Mouse (Mus musculus) neural tube, embryonic 15.5 days (tissue): ENCODE measurements at regions not wholly inside any gene's neighbourhood (a gene's known extent, or its start where the extent isn't known, plus 50 kb on each side); places are given as distances from the start of the nearest gene placed in this dataset.

Experiments
- ATAC-seq: fragments of 200-750 bp; cut with Nextera tagmentation; 2 replicates; pipeline ENCODE4 v1.8.0; 2017; ENCODE audit warnings: mild to moderate bottlenecking, moderate TSS enrichment, moderate library complexity; ENCODE audit not compliant: low FRiP score
- H3K27ac ChIP-seq: fragments of 300-500 bp; sonication (generic); replicated peaks from 2 replicates; pipeline ENCODE4 v1.5.1; 2015; ENCODE audit warnings: mild to moderate bottlenecking, inconsistent platforms
- H3K27me3 ChIP-seq: fragments of 300-500 bp; sonication (generic); replicated peaks from 2 replicates; pipeline ENCODE4 v1.6.1; 2015; ENCODE audit warnings: inconsistent platforms
- H3K36me3 ChIP-seq: fragments of 300-500 bp; sonication (generic); 2 replicates; pipeline ENCODE4 v1.6.1; 2015; ENCODE audit warnings: inconsistent platforms
- H3K4me1 ChIP-seq: fragments of 300-500 bp; sonication (generic); 2 replicates; pipeline ENCODE4 v1.6.1; 2015; ENCODE audit warnings: inconsistent platforms
- H3K4me2 ChIP-seq: fragments of 300-500 bp; sonication (generic); 2 replicates; pipeline ENCODE4 v1.6.1; 2015; ENCODE audit warnings: inconsistent platforms, mild to moderate bottlenecking, moderate library complexity
- H3K4me3 ChIP-seq: fragments of 300-500 bp; sonication (generic); replicated peaks from 2 replicates; pipeline ENCODE4 v1.5.1; 2015; ENCODE audit warnings: mild to moderate bottlenecking, inconsistent platforms
- H3K9ac ChIP-seq: fragments of 300-500 bp; sonication (generic); replicated peaks from 2 replicates; pipeline ENCODE4 v1.6.1; 2015; ENCODE audit warnings: mild to moderate bottlenecking, inconsistent platforms
- H3K9me3 ChIP-seq: fragments of 300-500 bp; sonication (generic); replicated peaks from 2 replicates; pipeline ENCODE4 v1.6.1; 2016; ENCODE audit warnings: inconsistent platforms
- WGBS: fragments of 180-500 bp; shearing (Covaris S2); methylation state at CpG from one replicate; pipeline ENCODE4 v1.1.7; 2015; ENCODE audit warnings: mixed read lengths; 5-methylcytosine and 5-hydroxymethylcytosine counted together

DNA sequence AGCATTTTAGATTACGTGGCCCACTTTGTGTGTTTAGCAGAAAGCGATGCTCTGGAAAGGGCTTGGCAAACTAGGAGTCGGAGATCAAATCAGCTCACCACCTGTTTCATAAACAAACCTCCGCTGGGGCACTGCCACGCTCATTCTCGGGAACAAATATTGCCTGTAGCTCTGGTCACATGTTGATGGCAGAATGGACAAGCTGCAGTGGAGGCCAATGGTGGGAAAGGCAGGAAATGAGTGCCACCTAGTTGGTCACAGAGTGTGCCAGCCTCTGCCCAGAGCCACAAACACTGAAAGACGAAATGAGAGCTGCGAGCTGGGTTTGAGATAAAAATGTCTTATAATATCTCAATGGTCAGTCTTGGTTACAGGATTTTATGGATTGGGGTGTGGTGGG, 259.2 kb upstream of the Csf3r start:
- WGBS: 80% methylated on average over 8 of the region's 8 CpGs

DNA sequence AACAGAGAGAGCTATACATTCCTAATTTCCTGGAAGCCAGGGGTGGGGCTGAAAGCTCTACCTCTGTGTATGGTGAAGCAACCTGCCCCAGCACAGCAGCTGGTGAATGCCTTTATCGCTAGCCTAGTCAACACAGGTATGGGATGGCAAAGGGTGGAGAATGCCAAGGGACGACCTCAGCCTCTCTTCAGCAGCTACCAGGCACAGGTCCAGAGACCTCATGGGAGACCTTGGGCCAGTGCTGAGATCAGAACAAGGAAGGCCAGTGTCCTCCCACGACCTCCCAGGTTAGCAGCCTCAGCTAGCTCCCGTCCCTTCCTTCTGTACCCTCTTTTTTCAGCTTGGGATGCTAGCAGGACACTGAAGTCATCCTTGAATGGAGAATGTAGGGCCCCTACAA, 247.2 kb upstream of the Csf3r start:
- no peak overlapping the region for H3K27ac ChIP-seq
- whole genome bisulfite sequencing: 85% methylated on average over 4 of the region's 4 CpGs
- no peaks in the 10 kb centered on the region for H3K9me3 ChIP-seq
- peaks cover 11% of the 10 kb centered on the region for H3K4me1 ChIP-seq
- no peaks in the 10 kb centered on the region for H3K36me3 ChIP-seq
- no peak overlapping the region for H3K4me2 ChIP-seq
- peaks cover 7% of the 10 kb centered on the region for H3K27me3 ChIP-seq
- no peak overlapping the region for H3K4me3 ChIP-seq
- no peak overlapping the region for H3K9ac ChIP-seq
- ATAC-seq: no peak

More for the DNA sequence above, 259.2 kb upstream of the Csf3r start:
- H3K27ac ChIP-seq: no peak overlapping the region
- H3K36me3 ChIP-seq: no peaks in the 10 kb centered on the region
- no peak overlapping the region for H3K9ac ChIP-seq
- no peaks in the 10 kb centered on the region for H3K27me3 ChIP-seq
- H3K4me1 ChIP-seq: no peaks in the 10 kb centered on the region
- H3K4me2 ChIP-seq: no peak overlapping the region
- no peak for ATAC-seq
- H3K4me3 ChIP-seq: no peak overlapping the region
- no peaks in the 10 kb centered on the region for H3K9me3 ChIP-seq

DNA sequence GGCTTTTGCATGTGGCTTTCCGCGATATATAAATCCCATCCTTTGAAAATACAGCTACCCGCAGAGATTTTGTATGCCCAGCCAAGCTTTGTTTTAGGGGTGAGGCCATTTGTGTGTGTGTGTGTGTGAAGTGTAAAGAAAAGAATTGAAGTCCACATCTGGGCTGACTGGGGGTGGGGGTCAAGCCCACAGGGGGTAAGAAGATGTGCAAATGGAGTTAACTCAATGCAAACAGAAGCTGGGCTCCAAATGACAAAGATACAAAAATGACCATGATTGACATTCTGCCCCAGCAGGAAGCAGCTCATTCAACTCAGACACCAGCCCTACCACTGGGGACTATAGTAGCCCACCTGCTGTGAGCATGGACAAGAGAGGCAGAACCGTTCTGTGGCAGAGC, 244.2 kb upstream of the Csf3r start:
- Histone ChIP-seq H3K9me3 (no peaks in the 10 kb centered on the region), H3K4me2 (no peak overlapping the region), H3K9ac (no peak overlapping the region), H3K4me1 (peaks cover 11% of the 10 kb centered on the region), H3K27me3 (peaks cover 7% of the 10 kb centered on the region), H3K27ac (no peak overlapping the region), H3K36me3 (no peaks in the 10 kb centered on the region), H3K4me3 (no peak overlapping the region)
- 35% methylated on average over 4 of the region's 4 CpGs for WGBS
- ATAC-seq: no peak

DNA sequence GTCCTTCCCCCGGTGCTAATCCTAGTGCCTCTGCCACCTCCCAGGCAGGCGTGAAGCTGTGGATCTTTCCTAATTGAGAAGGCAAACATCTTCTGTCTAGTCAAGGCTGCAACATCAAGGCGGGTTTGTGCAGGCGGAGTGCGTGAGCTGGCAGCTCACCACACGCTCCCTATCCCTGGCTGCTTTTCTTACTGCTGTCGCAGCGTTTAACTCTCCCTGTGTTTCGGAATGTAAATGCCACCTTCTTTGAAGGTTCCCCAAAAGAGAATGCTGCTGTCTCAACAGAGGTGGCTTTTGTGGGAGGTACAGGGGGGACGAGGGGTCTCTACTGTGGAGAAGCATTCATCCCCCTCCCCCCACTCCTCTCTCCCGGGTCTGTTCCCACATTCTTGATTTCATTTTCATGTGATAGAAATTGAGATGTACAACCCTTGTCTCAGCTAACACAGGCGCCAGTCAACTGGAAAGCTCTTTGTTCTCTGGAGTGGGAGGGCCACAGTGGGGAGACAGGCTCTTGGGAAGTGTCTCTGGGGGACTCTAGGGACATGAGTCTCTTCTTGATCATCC, 243.3 kb upstream of the Csf3r start:
- H3K27ac ChIP-seq: peak overlapping the region; percentile 62
- H3K4me3 ChIP-seq: no peak overlapping the region
- ATAC-seq: peak; percentile 47; the same call in 1 of the 2 replicates
- WGBS: 15% methylated on average over 12 of the region's 12 CpGs
- no peaks in the 10 kb centered on the region for H3K9me3 ChIP-seq
- peaks cover 7% of the 10 kb centered on the region for H3K27me3 ChIP-seq
- no peaks in the 10 kb centered on the region for H3K36me3 ChIP-seq
- H3K4me1 ChIP-seq: peaks cover 11% of the 10 kb centered on the region
- H3K4me2 ChIP-seq: no peak overlapping the region
- no peak overlapping the region for H3K9ac ChIP-seq

DNA sequence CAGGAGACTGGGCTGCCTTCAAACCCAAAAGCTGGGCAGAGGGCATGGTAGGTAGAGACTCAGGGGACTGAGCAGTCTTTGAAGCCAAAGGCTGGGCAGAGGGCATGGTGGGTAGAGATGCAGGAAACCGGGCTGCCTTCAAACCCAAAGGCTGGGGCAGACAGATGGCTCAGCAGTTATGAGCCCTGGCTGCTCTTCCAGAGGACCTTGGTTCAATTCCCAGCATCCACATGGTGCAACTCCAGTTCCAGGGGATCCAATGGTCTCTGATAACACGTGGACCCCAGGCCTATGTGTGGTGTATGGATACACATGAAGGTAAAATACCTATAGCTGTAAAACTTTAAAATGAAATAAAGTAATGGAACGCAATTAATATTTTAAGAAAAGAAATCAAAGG, 242.0 kb upstream of the Csf3r start:
- H3K36me3 ChIP-seq: no peaks in the 10 kb centered on the region
- H3K4me1 ChIP-seq: peaks cover 11% of the 10 kb centered on the region
- no peak overlapping the region for H3K4me3 ChIP-seq
- ATAC-seq: no peak
- no peak overlapping the region for H3K9ac ChIP-seq
- H3K9me3 ChIP-seq: no peaks in the 10 kb centered on the region
- H3K4me2 ChIP-seq: no peak overlapping the region
- WGBS: 83% methylated on average over 3 of the region's 3 CpGs
- peaks cover 7% of the 10 kb centered on the region for H3K27me3 ChIP-seq
- H3K27ac ChIP-seq: no peak overlapping the region

DNA sequence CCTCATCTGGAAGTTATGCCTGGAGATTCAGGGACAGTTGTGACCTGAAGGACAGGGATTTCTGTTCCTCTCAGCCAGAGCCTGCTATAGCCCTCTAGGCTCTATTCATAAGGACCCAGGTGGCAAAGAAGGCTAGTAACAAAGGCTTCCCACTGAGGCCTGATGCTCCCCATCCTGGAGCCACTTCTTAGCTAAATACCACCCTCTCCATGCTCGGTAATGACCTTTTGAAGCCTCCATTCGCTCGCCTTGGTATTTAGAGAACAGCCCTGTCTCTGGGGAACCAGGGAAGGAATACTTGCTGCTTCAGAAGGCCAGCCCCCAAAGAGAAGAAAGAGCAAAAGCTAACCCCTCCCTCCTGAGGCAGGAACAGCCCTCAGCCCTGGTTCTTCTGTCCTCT, 238.3 kb upstream of the Csf3r start:
- 10% methylated on average over 3 of the region's 3 CpGs for WGBS
- Histone ChIP-seq H3K9ac (no peak overlapping the region), H3K27me3 (no peaks in the 10 kb centered on the region; the same call in 1 of the 2 replicates), H3K4me1 (peaks cover 4% of the 10 kb centered on the region), H3K27ac (no peak overlapping the region), H3K4me3 (no peak overlapping the region), H3K9me3 (no peaks in the 10 kb centered on the region), H3K36me3 (no peaks in the 10 kb centered on the region), H3K4me2 (no peak overlapping the region)
- ATAC-seq: no peak

DNA sequence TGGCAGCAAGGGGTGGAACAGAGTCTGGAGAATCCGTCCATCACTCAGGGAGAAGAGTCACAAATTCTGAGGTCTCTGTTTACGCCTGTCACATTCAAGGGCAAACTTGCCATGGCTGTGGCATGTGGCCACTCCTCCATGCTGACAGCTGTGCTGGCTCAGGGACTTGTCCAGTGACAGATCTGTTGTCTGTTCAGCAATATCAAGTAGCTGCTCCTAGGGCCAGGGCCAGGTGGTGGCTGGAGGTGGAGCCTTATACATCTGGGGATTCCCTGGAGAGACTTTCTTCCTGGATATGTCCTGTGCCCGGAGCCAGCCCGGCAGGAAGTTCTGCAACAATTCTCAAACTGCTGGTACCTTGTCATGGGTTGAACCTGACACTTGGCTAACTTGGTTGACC, 229.7 kb upstream of the Csf3r start:
- H3K27me3 ChIP-seq: no peaks in the 10 kb centered on the region
- 87% methylated on average over 4 of the region's 4 CpGs for WGBS
- H3K27ac ChIP-seq: no peak overlapping the region
- H3K9me3 ChIP-seq: no peaks in the 10 kb centered on the region
- H3K36me3 ChIP-seq: no peaks in the 10 kb centered on the region
- no peak overlapping the region for H3K4me3 ChIP-seq
- ATAC-seq: no peak
- H3K4me1 ChIP-seq: no peaks in the 10 kb centered on the region
- H3K9ac ChIP-seq: no peak overlapping the region
- no peak overlapping the region for H3K4me2 ChIP-seq

DNA sequence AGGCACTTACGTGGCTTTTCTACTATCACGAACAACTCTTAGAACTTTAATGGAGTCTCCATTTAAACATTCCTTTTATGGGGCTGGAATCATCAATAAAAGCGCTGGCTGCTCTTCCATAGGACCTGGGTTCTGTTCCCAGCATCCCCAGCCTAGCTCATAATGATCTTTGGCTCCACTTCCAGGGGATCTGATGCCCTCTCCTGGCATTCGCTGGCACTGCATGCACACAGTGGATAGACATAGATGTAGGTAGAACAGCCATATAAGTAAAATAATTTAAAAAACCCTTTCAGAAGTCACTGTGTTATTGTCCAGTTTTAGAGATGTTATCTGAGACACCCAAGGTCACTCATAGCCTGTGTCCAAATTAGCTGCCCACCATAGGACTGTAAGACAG, 216.4 kb upstream of the Csf3r start:
- Histone ChIP-seq H3K4me1 (peaks cover 17% of the 10 kb centered on the region), H3K27ac (peak overlapping the region; percentile 18; the same call in 1 of the 2 replicates), H3K36me3 (no peaks in the 10 kb centered on the region), H3K27me3 (peaks cover 2% of the 10 kb centered on the region; the same call in 1 of the 2 replicates), H3K4me2 (no peak overlapping the region), H3K9me3 (no peaks in the 10 kb centered on the region), H3K4me3 (no peak overlapping the region), H3K9ac (no peak overlapping the region)
- 87% methylated on average over 4 of the region's 4 CpGs for WGBS
- no peak for ATAC-seq

DNA sequence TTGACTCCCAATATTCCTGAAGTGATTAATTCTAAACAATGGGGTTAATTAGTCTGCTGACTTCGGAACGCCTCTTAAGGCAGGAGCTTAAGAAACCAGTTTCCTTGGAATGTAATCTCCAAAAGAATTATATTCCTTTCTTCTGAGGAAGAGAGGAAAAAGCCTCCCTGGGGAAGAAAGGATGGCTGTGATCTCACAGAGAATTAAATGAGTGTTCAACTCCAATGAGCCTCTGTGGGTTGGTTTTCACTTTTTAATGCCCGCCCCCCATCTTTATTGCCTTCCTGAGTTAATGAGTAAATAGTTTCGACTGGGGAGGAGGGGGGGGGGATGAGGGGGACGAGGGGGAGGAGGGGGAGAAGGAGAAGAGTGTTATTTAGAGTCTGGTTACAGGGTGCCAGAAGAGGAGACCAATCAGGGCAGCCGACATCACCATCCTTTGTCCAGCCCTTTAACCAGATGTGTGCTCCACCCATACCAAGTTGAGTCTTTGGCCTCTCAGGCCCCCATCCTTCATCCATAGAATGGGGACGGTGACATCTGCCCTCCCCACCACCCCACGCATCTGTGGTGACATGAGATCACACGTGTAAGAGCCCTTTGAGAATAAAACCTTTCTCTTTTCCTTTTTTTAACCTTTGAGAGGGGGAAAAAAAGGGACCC, 214.8 kb upstream of the Csf3r start:
- no peak overlapping the region for H3K9ac ChIP-seq
- H3K4me3 ChIP-seq: no peak overlapping the region
- WGBS: 7% methylated on average over 9 of the region's 9 CpGs
- peak overlapping the region; percentile 66; the same call in 1 of the 2 replicates for H3K27ac ChIP-seq
- peaks cover 17% of the 10 kb centered on the region for H3K4me1 ChIP-seq
- H3K27me3 ChIP-seq: peaks cover 2% of the 10 kb centered on the region; the same call in 1 of the 2 replicates
- peak; percentile 79 for ATAC-seq
- H3K36me3 ChIP-seq: no peaks in the 10 kb centered on the region
- no peak overlapping the region for H3K4me2 ChIP-seq
- no peaks in the 10 kb centered on the region for H3K9me3 ChIP-seq

DNA sequence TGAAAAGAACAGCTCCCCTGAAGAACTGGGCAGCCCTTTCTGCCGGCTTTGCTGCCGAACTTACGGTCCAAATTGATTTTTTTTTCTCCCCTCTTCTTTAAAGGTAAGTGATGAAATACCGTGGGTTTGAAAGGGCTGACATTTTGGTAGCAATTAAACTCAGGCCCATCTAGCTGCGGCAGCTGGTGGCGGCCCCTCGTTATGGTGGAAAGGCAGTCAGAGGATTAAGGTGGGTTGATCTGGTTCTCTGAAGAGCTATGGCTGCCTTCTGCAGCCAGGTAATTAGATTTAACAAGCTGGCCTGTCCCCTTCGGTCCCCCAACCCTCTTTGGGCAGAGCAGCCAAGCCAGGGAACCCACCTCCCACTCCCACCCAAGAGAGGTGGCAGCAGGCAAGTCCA, 214.1 kb upstream of the Csf3r start:
- no peaks in the 10 kb centered on the region for H3K36me3 ChIP-seq
- 19% methylated on average over 8 of the region's 8 CpGs for WGBS
- no peak overlapping the region for H3K4me3 ChIP-seq
- peaks cover 17% of the 10 kb centered on the region for H3K4me1 ChIP-seq
- no peak for ATAC-seq
- peaks cover 2% of the 10 kb centered on the region; the same call in 1 of the 2 replicates for H3K27me3 ChIP-seq
- no peak overlapping the region for H3K9ac ChIP-seq
- no peaks in the 10 kb centered on the region for H3K9me3 ChIP-seq
- peak overlapping the region; percentile 43; the same call in 1 of the 2 replicates for H3K27ac ChIP-seq
- H3K4me2 ChIP-seq: no peak overlapping the region

DNA sequence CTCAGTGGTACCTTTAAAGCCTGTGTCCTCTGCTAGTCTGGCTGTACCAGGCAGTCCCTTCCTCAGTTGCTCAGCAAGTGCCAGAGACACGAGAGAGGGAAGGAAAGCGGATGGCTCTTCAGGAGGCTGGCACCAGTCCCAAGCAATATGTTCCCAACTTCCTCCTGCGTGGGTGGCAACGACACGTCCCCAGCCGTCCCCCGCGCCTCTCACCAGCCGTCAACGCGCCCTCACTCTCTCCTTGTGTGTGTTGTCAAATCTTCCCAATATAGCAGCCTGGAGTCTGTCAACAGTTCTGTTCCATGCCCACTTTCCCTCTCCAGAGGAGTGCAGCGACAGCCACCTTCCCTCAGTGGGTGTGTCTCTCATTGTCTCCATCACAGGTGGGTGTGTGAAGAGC, 210.0 kb upstream of the Csf3r start:
- WGBS: 82% methylated on average over 12 of the region's 12 CpGs

DNA sequence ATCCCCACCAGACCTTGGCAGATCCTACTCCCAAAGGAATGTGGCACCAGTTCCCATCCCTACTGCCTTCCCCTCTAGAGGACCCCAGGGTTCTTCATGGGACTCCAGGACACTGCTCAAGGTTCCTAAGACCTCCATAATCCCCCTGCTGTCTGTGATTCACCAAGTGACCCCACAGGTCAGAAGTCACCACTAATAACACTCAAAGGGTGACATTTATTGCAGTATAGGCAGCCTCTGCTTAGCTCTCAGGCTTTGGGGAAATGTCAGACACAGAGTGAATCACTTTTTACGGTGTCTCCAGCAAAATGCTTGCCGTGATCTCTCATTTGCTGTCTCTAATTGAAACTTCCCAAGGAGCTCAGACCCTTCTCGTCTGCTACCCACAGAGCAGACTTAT, 209.1 kb upstream of the Csf3r start:
- H3K4me1 ChIP-seq: peaks cover 11% of the 10 kb centered on the region
- no peak for ATAC-seq
- no peak overlapping the region for H3K4me2 ChIP-seq
- H3K27ac ChIP-seq: no peak overlapping the region
- no peaks in the 10 kb centered on the region for H3K27me3 ChIP-seq
- 13% methylated on average over 3 of the region's 3 CpGs for WGBS
- no peaks in the 10 kb centered on the region for H3K36me3 ChIP-seq
- no peak overlapping the region for H3K9ac ChIP-seq
- H3K9me3 ChIP-seq: no peaks in the 10 kb centered on the region
- H3K4me3 ChIP-seq: no peak overlapping the region

More for the DNA sequence above, 210.0 kb upstream of the Csf3r start:
- Histone ChIP-seq H3K9me3 (no peaks in the 10 kb centered on the region), H3K27me3 (no peaks in the 10 kb centered on the region), H3K4me3 (no peak overlapping the region), H3K4me1 (peaks cover 17% of the 10 kb centered on the region), H3K4me2 (no peak overlapping the region), H3K9ac (no peak overlapping the region), H3K36me3 (no peaks in the 10 kb centered on the region), H3K27ac (no peak overlapping the region)
- no peak for ATAC-seq
